In the genomic region with DNA sequence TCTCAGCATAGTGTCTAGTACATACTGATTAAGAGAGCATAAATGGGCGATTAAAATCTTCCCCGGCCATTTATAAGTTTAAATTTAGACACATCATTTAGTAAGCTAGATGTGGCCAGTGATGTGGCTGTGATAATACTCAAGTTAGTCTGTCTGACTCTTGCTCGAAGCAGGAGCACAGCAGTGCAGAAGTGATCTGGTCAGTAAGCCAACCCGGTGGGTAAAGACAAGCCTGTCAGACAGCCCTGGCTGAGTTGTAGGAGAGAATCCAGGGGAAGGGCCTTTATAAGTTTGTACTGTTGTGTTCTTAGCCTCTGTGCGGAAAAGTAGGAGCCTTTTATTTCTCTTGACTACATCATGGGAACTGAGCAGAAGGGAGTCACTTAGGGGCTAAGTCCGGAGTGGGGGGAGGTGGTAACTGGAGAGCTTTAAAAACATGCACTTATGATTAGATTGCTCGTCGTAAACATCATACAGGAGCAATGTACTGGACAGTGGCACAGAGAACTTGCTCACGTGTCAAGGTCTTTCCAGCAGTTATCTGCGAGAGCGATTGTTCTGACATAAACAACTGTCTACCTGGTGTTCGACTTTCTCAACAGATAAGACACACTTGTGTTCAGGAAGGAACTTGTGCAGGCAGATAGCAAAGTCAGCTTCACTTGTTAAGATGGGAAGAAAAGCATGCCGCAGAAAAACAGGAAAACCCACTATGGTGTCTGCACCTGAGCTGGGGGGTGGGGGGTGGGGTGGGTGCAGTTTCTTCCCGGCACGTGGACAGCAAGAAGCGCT, we compare ENCODE assay signal across 11 mouse cellular contexts.
DNase-seq lines count a peak whose midpoint lies in the region; ATAC-seq and TF ChIP-seq lines count a peak whose summit lies in the region.
"Had no signal": no experiment of that assay in that cellular context is flagged by ENCODE, and none has a peak within 500 bp of the region (broad histone marks: within the 10 kb centered on the region; RNA-seq: fewer than 3 reads in every experiment).

No protein-coding gene starts in this region.

- no peaks in the 10 kb centered on the region for H3K27me3 ChIP-seq in hindbrain, embryonic 10.5 days (ENCODE audit: insufficient read depth, poor library complexity, severe bottlenecking)

- H3K4me1 ChIP-seq in brown adipose tissue, adult 24 weeks (ENCODE audit: control insufficient read depth, insufficient read depth, insufficient read length, low read length), result no peaks in the 10 kb centered on the region
- no peaks in the 10 kb centered on the region for H3K4me1 ChIP-seq in hindbrain, embryonic 10.5 days (replicated peaks)

- peak; percentile 79 for ATAC-seq in megakaryocyte progenitor cell, adult 5-6 weeks (replicated peaks; ENCODE audit: poor library complexity)
- no peak; the same call in 1 of the 2 replicates for ATAC-seq in erythroid progenitor cell, adult 5-6 weeks (replicated peaks; ENCODE audit: low FRiP score, poor library complexity, severe bottlenecking)

- H3K4me3 ChIP-seq in layer of hippocampus, adult 2 months, result no peak overlapping the region
- no peak overlapping the region for H3K4me3 ChIP-seq in brown adipose tissue, adult 24 weeks (ENCODE audit: insufficient read depth, low read depth, low read length)
- no peak overlapping the region for H3K4me3 ChIP-seq in hindbrain, embryonic 10.5 days

- no peak for TF ChIP-seq CTCF in layer of hippocampus, adult 2 months (conservative IDR thresholded peaks at IDR 0.05)

- H3K27ac ChIP-seq in layer of hippocampus, adult 2 months, result peak overlapping the region; percentile 4; the same call in 1 of the 2 replicates
- peak overlapping the region; percentile 70 for H3K27ac ChIP-seq in brown adipose tissue, adult 24 weeks (replicated peaks; ENCODE audit: low read depth, low read length)
- no peak overlapping the region for H3K27ac ChIP-seq in hindbrain, embryonic 10.5 days

- no peaks in the 10 kb centered on the region for H3K36me3 ChIP-seq in hindbrain, embryonic 10.5 days

- intact Hi-C loops in heart, postnatal 10 days (cut with DNase I), result no loop called here

- no peak for DNase-seq in layer of hippocampus, adult 2 months (ENCODE audit: low spot score in 2 of 2)
- DNase-seq in layer of hippocampus, adult 18-20 months (ENCODE audit: low spot score in 2 of 2), result no peak
- DNase-seq in heart, postnatal 10 days, result peak; percentile 38 to 39
- DNase-seq in kidney, adult 9 months, result no peak
- no peak for DNase-seq in hindbrain, embryonic 10.5 days (ENCODE audit: low spot score)
- DNase-seq: adrenal gland, adult 8-10 months; cerebellum, adult 8-10 months; kidney, postnatal 14 days had no signal

- 86% methylated on average over 16 of the region's 16 CpGs for WGBS in hindbrain, embryonic 10.5 days

- H3K9me3 ChIP-seq in hindbrain, embryonic 10.5 days, result no peaks in the 10 kb centered on the region

Comparison
In these comparisons a context has a peak if more than half of its experiments do, and no peak if none do; other contexts are left out.
1. DNase-seq: peak in heart, postnatal 10 days (2 of 2); none in layer of hippocampus, adult 2 months (0 of 2), layer of hippocampus, adult 18-20 months (0 of 2), kidney, adult 9 months (single experiment) and hindbrain, embryonic 10.5 days (single experiment).